Mouse (Mus musculus): ENCODE measurements around the gene Bcas2. TPM values are rescaled to one million over a fixed set of nuclear protein-coding genes. Genes with fewer than 3 reads are reported as not detected.
"Not testable (repeated sequence)": the region's sequence is repeated elsewhere in the genome, so short reads cannot be mapped to it uniquely, and the experiment has no call there.

The Bcas2 gene
- polyA plus RNA-seq, 1 experiment from 2014 or later, result 192 TPM

- Histone ChIP-seq H3K36me3 (ENCODE audit: insufficient read depth) (no peaks in the 10 kb centered on the region), H3K9ac (no peak overlapping the region), H3K9me3 (ENCODE audit: low read depth, low read length) (no peaks in the 10 kb centered on the region), H3K4me2 (no peak overlapping the region), H3K4me3 (ENCODE audit: low read depth, low read length) (no peak overlapping the region), H3K4me1 (ENCODE audit: insufficient read depth) (no peaks in the 10 kb centered on the region), H3K27ac (ENCODE audit: low read depth) (no peak overlapping the region), H3K27me3 (ENCODE audit: insufficient read depth, low read length) (no peaks in the 10 kb centered on the region)
- 94% methylated on average over 2 of the region's 2 CpGs for WGBS
- ATAC-seq (ENCODE audit: insufficient read depth) (no peak), DNase-seq (no peak)
- no peak for TF ChIP-seq CTCF (IDR thresholded peaks at IDR 0.05; ENCODE audit: low read depth)
Measured at GRCm38 (mm10) chr3:103188856-103189255, 17.4 kb downstream of the Bcas2 start.

- no peak overlapping the region for H3K27ac ChIP-seq (ENCODE audit: low read depth)
- TF ChIP-seq CTCF (IDR thresholded peaks at IDR 0.05; ENCODE audit: low read depth), result no peak
- no peak overlapping the region for H3K4me2 ChIP-seq
- ATAC-seq (ENCODE audit: insufficient read depth) (no peak), DNase-seq (no peak)
- H3K36me3 ChIP-seq (ENCODE audit: insufficient read depth), result no peaks in the 10 kb centered on the region
- no peak overlapping the region for H3K4me3 ChIP-seq (ENCODE audit: low read depth, low read length)
- no peaks in the 10 kb centered on the region for H3K27me3 ChIP-seq (ENCODE audit: insufficient read depth, low read length)
- H3K4me1 ChIP-seq (ENCODE audit: insufficient read depth), result no peaks in the 10 kb centered on the region
- no peaks in the 10 kb centered on the region for H3K9me3 ChIP-seq (ENCODE audit: low read depth, low read length)
- WGBS, result 82% methylated on average over 4 of the region's 4 CpGs
- no peak overlapping the region for H3K9ac ChIP-seq
Measured at GRCm38 (mm10) chr3:103192161-103192560, 20.7 kb downstream of the Bcas2 start.

DNA sequence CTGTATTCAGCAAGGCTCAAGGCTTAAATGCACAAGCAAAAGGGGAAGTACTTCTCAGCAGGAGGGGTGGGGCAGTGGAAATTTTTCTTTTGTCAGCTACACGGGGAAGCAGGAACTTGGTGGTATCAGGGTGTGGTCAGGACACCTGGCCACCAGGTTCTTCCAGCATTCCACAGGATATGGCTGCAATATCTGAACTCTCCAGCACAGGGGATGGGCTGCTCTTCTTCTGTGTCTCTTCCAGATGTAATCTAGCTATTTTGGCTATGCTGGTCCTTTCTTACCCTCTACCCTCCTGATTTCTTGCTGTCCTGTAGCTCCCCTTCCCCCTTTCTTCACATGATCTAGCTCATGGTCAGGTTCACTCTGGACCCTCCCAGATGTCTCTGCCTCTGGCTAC lies 21.7 kb downstream of the Bcas2 start:
- Histone ChIP-seq H3K9ac (no peak overlapping the region), H3K36me3 (ENCODE audit: insufficient read depth) (no peaks in the 10 kb centered on the region), H3K4me3 (ENCODE audit: low read depth, low read length) (no peak overlapping the region), H3K27ac (ENCODE audit: low read depth) (no peak overlapping the region), H3K9me3 (ENCODE audit: low read depth, low read length) (no peaks in the 10 kb centered on the region), H3K4me1 (ENCODE audit: insufficient read depth) (no peaks in the 10 kb centered on the region), H3K4me2 (no peak overlapping the region), H3K27me3 (ENCODE audit: insufficient read depth, low read length) (no peaks in the 10 kb centered on the region)
- no peak for DNase-seq
- no peak for ATAC-seq (ENCODE audit: insufficient read depth)
- 75% methylated on average over 1 of the region's 1 CpGs for WGBS
- TF ChIP-seq CTCF (IDR thresholded peaks at IDR 0.05; ENCODE audit: low read depth), result no peak

GRCm38 (mm10) chr3:103196320-103196823 lies 24.9 kb downstream of the Bcas2 start:
- Histone ChIP-seq H3K36me3 (ENCODE audit: insufficient read depth) (no peaks in the 10 kb centered on the region), H3K27ac (ENCODE audit: low read depth) (no peak overlapping the region), H3K4me3 (ENCODE audit: low read depth, low read length) (no peak overlapping the region), H3K27me3 (ENCODE audit: insufficient read depth, low read length) (no peaks in the 10 kb centered on the region), H3K4me1 (ENCODE audit: insufficient read depth) (no peaks in the 10 kb centered on the region), H3K4me2 (no peak overlapping the region), H3K9ac (no peak overlapping the region), H3K9me3 (ENCODE audit: low read depth, low read length) (no peaks in the 10 kb centered on the region)
- DNase-seq (no peak), ATAC-seq (ENCODE audit: insufficient read depth) (no peak)
- WGBS, result 63% methylated on average over 7 of the region's 7 CpGs
- no peak for TF ChIP-seq CTCF (IDR thresholded peaks at IDR 0.05; ENCODE audit: low read depth)

- TF ChIP-seq CTCF (IDR thresholded peaks at IDR 0.05; ENCODE audit: low read depth), result no peak
- WGBS, result 84% methylated on average over 5 of the region's 5 CpGs
- Histone ChIP-seq H3K4me1 (ENCODE audit: insufficient read depth) (no peaks in the 10 kb centered on the region), H3K36me3 (ENCODE audit: insufficient read depth) (no peaks in the 10 kb centered on the region), H3K27ac (ENCODE audit: low read depth) (no peak overlapping the region; the same call in 1 of the 2 replicates), H3K4me2 (no peak overlapping the region), H3K27me3 (ENCODE audit: insufficient read depth, low read length) (no peaks in the 10 kb centered on the region), H3K4me3 (ENCODE audit: low read depth, low read length) (no peak overlapping the region), H3K9me3 (ENCODE audit: low read depth, low read length) (no peaks in the 10 kb centered on the region), H3K9ac (no peak overlapping the region)
- ATAC-seq (ENCODE audit: insufficient read depth) (no peak), DNase-seq (no peak)
Measured at GRCm38 (mm10) chr3:103199386-103199785, 27.9 kb downstream of the Bcas2 start.

DNA sequence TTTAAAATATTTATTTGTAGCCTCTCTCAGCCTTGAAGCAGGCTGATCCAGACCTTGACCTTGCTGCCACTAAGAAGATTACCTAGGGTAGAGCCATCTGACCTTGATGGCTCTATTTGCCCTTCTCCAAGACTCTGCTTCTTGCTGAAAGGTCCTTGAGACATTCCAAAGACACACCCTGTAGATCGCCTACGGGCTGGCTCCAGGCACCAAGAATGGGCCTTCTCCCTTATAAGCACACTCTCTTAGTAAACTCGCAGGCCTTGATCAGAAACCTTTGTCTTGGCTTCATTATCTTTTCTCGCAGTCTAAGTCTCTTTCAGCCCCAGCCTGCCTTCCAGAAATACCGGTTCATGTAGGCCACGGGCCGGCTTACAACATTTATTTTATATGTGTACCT lies 29.6 kb downstream of the Bcas2 start:
- not testable (repeated sequence) for H3K36me3 ChIP-seq (ENCODE audit: insufficient read depth); ATAC-seq (ENCODE audit: insufficient read depth); H3K9me3 ChIP-seq (ENCODE audit: low read depth, low read length); H3K4me1 ChIP-seq (ENCODE audit: insufficient read depth); H3K4me3 ChIP-seq (ENCODE audit: low read depth, low read length); H3K27me3 ChIP-seq (ENCODE audit: insufficient read depth, low read length); H3K9ac ChIP-seq; H3K27ac ChIP-seq (ENCODE audit: low read depth); H3K4me2 ChIP-seq; DNase-seq
- 93% methylated on average over 7 of the region's 7 CpGs for WGBS

DNA sequence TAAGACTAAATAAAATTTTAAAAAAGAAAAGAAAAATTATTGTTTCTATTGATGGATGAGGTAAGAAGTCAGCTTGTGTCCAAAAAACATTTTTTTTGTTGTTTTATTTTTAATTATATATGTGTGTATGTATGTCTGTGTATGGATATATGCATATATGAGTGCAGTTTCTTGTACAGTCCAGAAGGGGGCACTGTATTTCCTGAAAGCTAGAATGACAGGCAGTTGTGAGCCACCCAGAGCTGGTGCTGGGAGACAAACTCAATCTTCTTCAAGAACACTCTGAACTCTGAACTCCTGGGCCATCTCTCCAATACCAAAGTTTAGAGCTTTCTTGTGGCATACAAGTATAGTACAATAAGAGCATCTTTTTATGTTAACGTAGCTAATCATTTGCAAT lies 32.1 kb downstream of the Bcas2 start:
- H3K9ac ChIP-seq, result no peak overlapping the region
- H3K27ac ChIP-seq (ENCODE audit: low read depth), result no peak overlapping the region
- no peaks in the 10 kb centered on the region for H3K9me3 ChIP-seq (ENCODE audit: low read depth, low read length)
- DNase-seq (no peak), ATAC-seq (ENCODE audit: insufficient read depth) (no peak)
- TF ChIP-seq CTCF (IDR thresholded peaks at IDR 0.05; ENCODE audit: low read depth), result no peak
- no peak overlapping the region for H3K4me3 ChIP-seq (ENCODE audit: low read depth, low read length)
- no peaks in the 10 kb centered on the region for H3K27me3 ChIP-seq (ENCODE audit: insufficient read depth, low read length)
- H3K36me3 ChIP-seq (ENCODE audit: insufficient read depth), result no peaks in the 10 kb centered on the region
- 93% methylated on average over 1 of the region's 1 CpGs for WGBS
- H3K4me1 ChIP-seq (ENCODE audit: insufficient read depth), result no peaks in the 10 kb centered on the region
- H3K4me2 ChIP-seq, result no peak overlapping the region

DNA sequence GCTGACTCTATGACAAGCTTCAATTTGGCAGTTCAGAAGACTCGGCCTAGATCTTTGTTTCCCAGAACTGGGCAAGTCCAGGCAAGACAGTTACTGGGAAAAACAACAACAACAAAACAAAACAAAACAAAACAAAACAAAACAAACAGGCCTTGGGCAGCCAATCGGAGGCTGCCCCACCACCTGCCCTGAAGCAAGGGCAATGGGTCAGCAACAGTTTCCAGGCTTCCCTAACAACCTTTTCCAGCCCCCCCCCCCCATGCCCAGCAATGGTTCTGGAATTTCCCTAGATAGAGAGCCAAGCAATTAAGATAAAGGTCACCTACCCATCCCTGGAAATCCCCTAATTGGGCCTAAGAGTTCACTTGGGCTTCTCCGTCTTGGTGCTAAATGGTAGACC lies 33.0 kb downstream of the Bcas2 start:
- no peak for TF ChIP-seq CTCF (IDR thresholded peaks at IDR 0.05; ENCODE audit: low read depth)
- Histone ChIP-seq H3K4me3 (ENCODE audit: low read depth, low read length) (no peak overlapping the region), H3K4me1 (ENCODE audit: insufficient read depth) (no peaks in the 10 kb centered on the region), H3K27ac (ENCODE audit: low read depth) (no peak overlapping the region), H3K27me3 (ENCODE audit: insufficient read depth, low read length) (no peaks in the 10 kb centered on the region), H3K9ac (no peak overlapping the region), H3K4me2 (no peak overlapping the region), H3K9me3 (ENCODE audit: low read depth, low read length) (no peaks in the 10 kb centered on the region), H3K36me3 (ENCODE audit: insufficient read depth) (no peaks in the 10 kb centered on the region)
- 86% methylated on average over 3 of the region's 3 CpGs for WGBS
- DNase-seq, result no peak
- ATAC-seq (ENCODE audit: insufficient read depth), result no peak
